Mouse (Mus musculus) retina, postnatal 7 days (tissue): ENCODE results near the gene Dhx35.

ENCODE experiments used
- DNase-seq: peaks from one replicate; pipeline ENCODE4 v3.0.0-alpha.2; 2012; ENCODE audit warnings: low read depth, low spot score

Dhx35 gene

DNA sequence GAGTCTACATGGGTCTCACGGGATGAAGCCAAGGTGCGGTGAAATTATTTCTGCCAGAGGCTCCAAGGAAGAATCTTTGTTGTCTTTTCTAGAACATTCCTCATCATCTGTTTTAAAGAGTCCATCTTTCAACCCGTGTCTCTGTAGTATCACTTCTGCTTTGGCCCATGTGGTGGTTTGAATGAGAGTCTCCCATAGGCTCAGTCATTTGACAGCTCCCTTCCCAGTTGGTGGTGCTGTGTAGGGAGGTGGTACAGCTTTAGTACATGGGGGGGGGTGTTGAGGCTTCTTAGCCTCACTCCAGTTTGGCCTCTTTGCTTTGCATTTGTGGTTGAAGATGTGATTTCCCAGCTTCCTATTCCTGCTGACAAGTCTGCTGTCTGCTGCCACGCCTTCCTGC lies 96.7 kb downstream of the Dhx35 start:
- no peak for DNase-seq

DNA sequence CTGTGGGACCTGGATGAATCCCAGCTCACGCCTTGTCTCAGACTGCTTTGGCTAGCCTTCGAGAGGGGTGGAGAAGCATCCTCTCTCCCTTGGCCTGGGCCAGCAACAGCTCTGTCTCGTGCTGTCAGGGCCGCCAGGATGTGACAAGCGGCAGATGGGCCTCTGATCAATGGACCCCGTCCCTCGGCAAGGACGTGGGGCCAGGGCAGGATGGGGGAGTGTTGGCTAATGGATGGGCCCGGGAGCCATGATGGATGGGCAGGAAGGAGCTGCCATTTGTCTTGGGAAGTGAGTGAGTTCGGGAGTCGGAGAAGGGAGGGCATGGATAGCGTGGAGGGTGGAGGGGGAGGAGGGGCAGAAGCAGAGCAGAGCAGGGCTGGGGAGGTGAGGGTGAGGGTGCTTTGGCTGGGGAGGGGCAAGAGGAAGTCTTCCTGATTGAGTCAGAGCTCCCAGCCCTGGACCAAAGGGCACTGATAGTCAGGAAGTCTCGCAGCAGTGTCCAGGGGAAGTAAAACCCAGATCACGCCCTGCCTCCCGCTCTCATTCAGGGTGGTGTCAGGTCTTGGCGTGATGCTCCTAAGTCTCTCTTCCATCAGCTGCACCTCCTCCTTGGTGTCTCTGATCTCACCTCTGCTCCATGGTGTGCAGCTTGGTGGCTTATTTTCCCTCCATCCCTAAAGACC lies 98.7 kb downstream of the Dhx35 start:
- no peak for DNase-seq

DNA sequence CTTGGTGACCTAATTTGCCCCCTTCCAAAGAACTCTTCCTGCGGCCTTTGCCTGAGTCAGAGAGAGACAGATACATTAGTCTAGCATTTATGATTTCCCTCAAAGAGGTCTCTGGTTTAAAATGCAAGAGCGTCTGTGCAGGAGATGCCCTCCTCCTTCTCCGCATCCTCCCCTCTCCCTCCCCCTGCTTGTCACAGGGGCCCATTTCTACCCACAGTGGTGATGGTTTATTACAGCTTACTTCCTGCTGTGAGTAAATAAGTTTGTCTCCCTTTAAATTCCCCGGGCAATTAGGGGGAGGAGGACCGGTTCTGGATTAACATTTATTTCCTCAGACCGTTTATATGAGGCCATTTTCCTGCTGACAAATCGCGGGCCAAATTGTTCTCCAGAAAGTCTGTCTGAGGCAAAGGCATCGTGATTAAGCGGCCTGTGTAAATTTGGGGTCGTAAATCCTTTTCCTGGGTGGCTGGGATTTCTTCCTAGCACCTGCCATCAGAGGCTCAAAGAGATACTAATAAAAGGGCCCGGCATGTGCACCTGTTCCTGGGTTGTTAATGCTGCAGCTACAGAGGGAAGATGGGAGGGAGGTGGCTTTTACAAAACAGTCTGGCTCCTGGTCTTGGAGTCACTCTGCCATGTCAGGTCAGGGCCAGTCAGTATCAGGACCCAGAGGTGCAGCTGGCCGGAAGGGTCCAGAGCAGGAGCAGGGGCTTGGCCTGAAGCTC lies 104.0 kb downstream of the Dhx35 start:
- no peak for DNase-seq
